Mouse (Mus musculus) neutrophil, adult 59 days (primary cell): ENCODE results near the gene Tbccd1. TPM values are rescaled to one million over a fixed set of nuclear protein-coding genes. Genes with fewer than 3 reads are reported as not detected.

Experiments
- total RNA-seq, 2 experiments: library from RNA; stranded (reverse); gene quantifications; 1 replicate in 1 of 2; 2 replicates in 1 of 2; pipeline ENCODE4 v1.2.4; 2023

Gene Tbccd1
- 10 to 100 TPM in 1 of 2 experiments, 1 to 10 TPM in 1; 9.2 to 13.3 TPM for total RNA-seq

DNA sequence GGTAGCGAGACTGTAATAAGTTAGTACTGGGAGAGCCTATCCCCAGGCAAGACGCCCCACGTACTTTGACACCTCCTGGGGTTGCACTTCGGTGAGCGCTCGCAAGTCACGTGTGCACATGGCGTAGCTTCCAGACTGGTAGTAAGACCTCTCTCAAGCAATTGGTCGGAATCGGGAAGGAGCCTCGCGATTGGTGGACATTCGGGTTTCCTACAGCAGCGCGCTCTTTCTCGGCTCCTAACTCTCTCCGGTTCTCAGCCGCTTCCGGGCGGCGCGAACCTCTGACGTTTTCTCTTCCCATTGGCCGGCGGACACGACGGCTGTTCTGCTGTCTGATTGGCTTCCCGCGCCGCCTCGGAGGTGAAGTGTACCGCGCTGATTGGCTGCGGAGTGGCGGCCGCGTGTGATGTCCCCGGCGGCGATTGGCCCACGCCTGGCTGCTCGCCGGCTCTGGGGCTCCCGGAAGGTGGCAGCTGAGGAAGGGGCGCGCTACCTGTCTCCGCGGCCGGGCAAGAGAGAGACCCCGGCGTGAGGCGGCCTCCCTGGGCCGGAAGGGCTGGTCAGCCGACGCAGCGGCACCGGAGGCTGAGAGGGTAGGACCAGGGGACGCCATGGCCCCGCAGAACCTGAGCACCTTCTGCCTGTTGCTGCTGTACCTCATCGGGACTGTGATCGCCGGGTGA is at the start of gene Tbccd1, which contains the start of gene Dnajb11:
TSS of gene Tbccd1 (minus strand) at position 239 of the 683 bp plus-strand sequence.
TSS of gene Dnajb11 (plus strand) at position 415 of the 683 bp plus-strand sequence.

DNA sequence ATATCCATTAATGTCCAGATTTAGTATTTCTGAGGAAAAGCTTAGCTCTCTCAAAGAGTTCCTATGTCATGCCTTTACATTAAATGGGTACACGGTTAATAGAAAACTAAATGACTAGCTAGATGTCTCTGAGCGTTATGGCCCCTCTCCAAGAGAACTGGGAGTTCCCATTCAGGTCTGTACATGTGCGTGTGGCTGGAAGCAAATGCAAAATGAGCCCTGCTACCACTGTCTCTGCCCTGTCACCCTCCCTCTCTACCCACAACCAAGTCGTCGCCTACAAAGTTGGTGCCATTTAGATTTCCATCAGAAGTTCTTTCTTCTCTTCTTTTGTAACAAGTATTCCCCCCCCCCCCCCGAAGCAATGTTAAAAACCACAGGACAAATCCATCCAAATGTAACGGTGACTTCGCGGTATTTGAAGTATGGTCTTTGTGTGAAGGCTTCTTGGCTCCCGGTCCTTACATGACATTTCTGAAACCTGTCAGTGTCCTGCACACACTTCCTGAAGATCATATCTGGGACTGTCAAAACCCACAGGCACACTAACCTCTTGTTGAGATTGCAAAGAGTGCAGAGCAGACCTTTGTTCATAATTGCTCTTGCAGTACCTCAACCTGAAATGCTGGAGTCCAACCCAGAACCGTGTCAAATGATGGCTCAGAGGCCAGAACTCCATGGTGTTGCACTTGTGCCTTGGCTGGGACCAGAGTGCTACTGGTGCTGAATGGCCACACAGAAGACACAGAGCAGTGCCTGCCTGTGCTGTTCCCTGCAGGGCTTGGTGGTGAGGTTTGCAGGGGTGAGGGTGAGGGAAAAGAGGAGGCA is 33.4 kb upstream of the Tbccd1 start, which contains the start of gene Ahsg:
TSS of gene Ahsg (plus strand) at position 595 of the 828 bp plus-strand sequence.

DNA sequence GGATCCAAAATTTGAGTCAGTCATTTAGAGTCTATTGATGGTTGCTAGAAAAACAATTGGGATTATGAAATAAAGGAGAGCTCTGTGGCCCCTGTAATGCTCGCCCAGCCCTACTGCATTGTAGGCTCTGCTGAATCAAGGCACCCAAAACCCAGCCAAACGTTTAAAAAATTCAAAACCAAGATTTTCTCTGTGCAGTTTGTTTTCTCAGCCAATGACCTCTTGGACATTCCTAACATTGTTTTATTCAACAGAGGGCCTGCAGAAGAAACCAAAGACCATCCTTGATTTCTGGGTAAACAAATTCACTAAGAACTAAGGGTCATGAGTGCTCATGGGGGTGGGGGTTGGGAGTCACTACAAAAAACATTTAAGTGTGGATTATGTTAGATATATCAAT is 46.0 kb downstream of the Tbccd1 start, which contains the start of gene Crygs:
TSS of gene Crygs (minus strand) at position 101 of the 400 bp plus-strand sequence.

Other genes starting within 250 kb of the Tbccd1 start
- 10 to 100 TPM; 54.1 to 58.2 TPM for gene Dgkg, start 200.4 kb downstream of the Tbccd1 start, total RNA-seq
- gene Crygs, start 46.1 kb downstream of the Tbccd1 start, total RNA-seq: not detected
- gene Dnajb11, start 176 bp upstream of the Tbccd1 start, total RNA-seq: 10 to 100 TPM; 46.5 to 49.4 TPM
- gene Ahsg, start 33.6 kb upstream of the Tbccd1 start, total RNA-seq: not detected
- under 1 TPM in 1 of 2 experiments, not detected in 1; 0.62 TPM for gene Fetub, start 60.7 kb upstream of the Tbccd1 start, total RNA-seq
- gene Hrg, start 93.4 kb upstream of the Tbccd1 start, total RNA-seq: not detected
- not detected for gene Kng2, start 171.8 kb upstream of the Tbccd1 start, total RNA-seq
- not detected for gene Kng1, start 200.2 kb upstream of the Tbccd1 start, total RNA-seq
- gene Eif4a2, start 249.8 kb upstream of the Tbccd1 start, total RNA-seq: 100 to 1,000 TPM; 406 to 422 TPM